Mouse (Mus musculus): ENCODE measurements around the gene Ppp1r13b. TPM values are rescaled to one million over a fixed set of nuclear protein-coding genes. Genes with fewer than 3 reads are reported as not detected.

Ppp1r13b gene
- total RNA-seq, 2 experiments from 2014 or later: 4.7 to 11.2 TPM

GRCm38 (mm10) chr12:111888303-111888864 lies 19.5 kb downstream of the Ppp1r13b start:
- no peak for ATAC-seq (replicated peaks; ENCODE audit: poor library complexity, severe bottlenecking)

GRCm38 (mm10) chr12:111887005-111887404 lies 20.9 kb downstream of the Ppp1r13b start:
- ATAC-seq (replicated peaks; ENCODE audit: poor library complexity, severe bottlenecking): no peak

- no peak for ATAC-seq (replicated peaks; ENCODE audit: poor library complexity, severe bottlenecking)
These were observed 25.1 kb downstream of the Ppp1r13b start for GRCm38 (mm10) chr12:111882852-111883251.

GRCm38 (mm10) chr12:111882022-111882421 lies 25.9 kb downstream of the Ppp1r13b start:
- no peak for ATAC-seq (replicated peaks; ENCODE audit: poor library complexity, severe bottlenecking)

- ATAC-seq (replicated peaks; ENCODE audit: poor library complexity, severe bottlenecking): peak; percentile 90
These were observed 29.7 kb downstream of the Ppp1r13b start for GRCm38 (mm10) chr12:111878213-111878612.

GRCm38 (mm10) chr12:111875499-111875898 lies 32.4 kb downstream of the Ppp1r13b start:
- ATAC-seq (replicated peaks; ENCODE audit: poor library complexity, severe bottlenecking): no peak

- ATAC-seq (replicated peaks; ENCODE audit: poor library complexity, severe bottlenecking): no peak
These were observed 33.2 kb downstream of the Ppp1r13b start for GRCm38 (mm10) chr12:111874601-111875140.

- ATAC-seq (replicated peaks; ENCODE audit: poor library complexity, severe bottlenecking): no peak
These were observed 35.8 kb downstream of the Ppp1r13b start for GRCm38 (mm10) chr12:111872079-111872478.

- no peak for ATAC-seq (replicated peaks; ENCODE audit: poor library complexity, severe bottlenecking)
These were observed 37.1 kb downstream of the Ppp1r13b start for GRCm38 (mm10) chr12:111870811-111871210.

- ATAC-seq (replicated peaks; ENCODE audit: poor library complexity, severe bottlenecking): no peak
These were observed 38.1 kb downstream of the Ppp1r13b start for GRCm38 (mm10) chr12:111869806-111870205.

GRCm38 (mm10) chr12:111864206-111864824 lies 43.6 kb downstream of the Ppp1r13b start:
- no peak for ATAC-seq (replicated peaks; ENCODE audit: poor library complexity, severe bottlenecking)

- no peak for ATAC-seq (replicated peaks; ENCODE audit: poor library complexity, severe bottlenecking)
These were observed 52.5 kb downstream of the Ppp1r13b start for GRCm38 (mm10) chr12:111855448-111855847.

- ATAC-seq (replicated peaks; ENCODE audit: poor library complexity, severe bottlenecking): no peak
These were observed 54.4 kb downstream of the Ppp1r13b start for GRCm38 (mm10) chr12:111853546-111853945.

- peak; percentile 89 for ATAC-seq (replicated peaks; ENCODE audit: poor library complexity, severe bottlenecking)
These were observed 54.9 kb downstream of the Ppp1r13b start for GRCm38 (mm10) chr12:111853011-111853436.

- no peak for ATAC-seq (replicated peaks; ENCODE audit: poor library complexity, severe bottlenecking)
These were observed 56.2 kb downstream of the Ppp1r13b start for GRCm38 (mm10) chr12:111851745-111852144.

- no peak for ATAC-seq (replicated peaks; ENCODE audit: poor library complexity, severe bottlenecking)
These were observed 56.7 kb downstream of the Ppp1r13b start for GRCm38 (mm10) chr12:111851235-111851634.

GRCm38 (mm10) chr12:111848300-111848798 lies 59.6 kb downstream of the Ppp1r13b start:
- no peak for ATAC-seq (replicated peaks; ENCODE audit: poor library complexity, severe bottlenecking)

GRCm38 (mm10) chr12:111846815-111847214 lies 61.1 kb downstream of the Ppp1r13b start:
- ATAC-seq (replicated peaks; ENCODE audit: poor library complexity, severe bottlenecking): no peak

GRCm38 (mm10) chr12:111845953-111846352 lies 62.0 kb downstream of the Ppp1r13b start:
- no peak for ATAC-seq (replicated peaks; ENCODE audit: poor library complexity, severe bottlenecking)

GRCm38 (mm10) chr12:111843470-111843869 lies 64.4 kb downstream of the Ppp1r13b start:
- peak; percentile 67 for ATAC-seq (replicated peaks; ENCODE audit: poor library complexity, severe bottlenecking)

GRCm38 (mm10) chr12:111842565-111843433 lies 65.1 kb downstream of the Ppp1r13b start:
- peak; percentile 67 for ATAC-seq (replicated peaks; ENCODE audit: poor library complexity, severe bottlenecking)

Measured in granulocyte monocyte progenitor cell, adult 5-6 weeks (primary cell).